Mouse (Mus musculus) cerebellum, postnatal 4 days (tissue): ENCODE data around the gene Trpm3.

Source experiments
- DNase-seq, 2 experiments: peaks; one replicate each; pipeline ENCODE4 v3.0.0; 2022; ENCODE audit warnings: low spot score in 2 of 2, mixed read lengths in 1 of 2

Gene Trpm3

GRCm38 (mm10) chr19:22473030-22473712 is 334.3 kb downstream of the Trpm3 start:
- DNase-seq: no peak

- DNase-seq: no peak
Measured at GRCm38 (mm10) chr19:22478295-22478989, 339.6 kb downstream of the Trpm3 start.

GRCm38 (mm10) chr19:22503469-22503868 is 364.6 kb downstream of the Trpm3 start:
- no peak for DNase-seq

GRCm38 (mm10) chr19:22518508-22518907 is 379.7 kb downstream of the Trpm3 start:
- no peak for DNase-seq

- DNase-seq: no peak
Measured at GRCm38 (mm10) chr19:22527944-22528343, 389.1 kb downstream of the Trpm3 start.

GRCm38 (mm10) chr19:22542990-22543709 is 404.3 kb downstream of the Trpm3 start:
- no peak for DNase-seq

- DNase-seq: peak; percentile 30 to 63
Measured at GRCm38 (mm10) chr19:22552179-22552578, 413.3 kb downstream of the Trpm3 start.

GRCm38 (mm10) chr19:22554421-22554941 is 415.6 kb downstream of the Trpm3 start:
- DNase-seq: peak in 1 of 2 experiments; percentile 30

GRCm38 (mm10) chr19:22572396-22572795 is 433.6 kb downstream of the Trpm3 start:
- no peak for DNase-seq

GRCm38 (mm10) chr19:22572849-22573248 is 434.0 kb downstream of the Trpm3 start:
- DNase-seq: no peak

- no peak for DNase-seq
Measured at GRCm38 (mm10) chr19:22582120-22582745, 443.4 kb downstream of the Trpm3 start.

- DNase-seq: no peak
Measured at GRCm38 (mm10) chr19:22594492-22594891, 455.6 kb downstream of the Trpm3 start.

- no peak for DNase-seq
Measured at GRCm38 (mm10) chr19:22595246-22595645, 456.4 kb downstream of the Trpm3 start.

- DNase-seq: no peak
Measured at GRCm38 (mm10) chr19:22596715-22597114, 457.9 kb downstream of the Trpm3 start.

GRCm38 (mm10) chr19:22604322-22604721 is 465.5 kb downstream of the Trpm3 start:
- no peak for DNase-seq

- DNase-seq: no peak
Measured at GRCm38 (mm10) chr19:22607985-22608684, 469.3 kb downstream of the Trpm3 start.

- no peak for DNase-seq
Measured at GRCm38 (mm10) chr19:22611621-22612020, 472.8 kb downstream of the Trpm3 start.

- no peak for DNase-seq
Measured at GRCm38 (mm10) chr19:22615367-22615766, 476.5 kb downstream of the Trpm3 start.

GRCm38 (mm10) chr19:22624801-22625513 is 486.1 kb downstream of the Trpm3 start:
- DNase-seq: no peak

- no peak for DNase-seq
Measured at GRCm38 (mm10) chr19:22628878-22629277, 490.0 kb downstream of the Trpm3 start.

GRCm38 (mm10) chr19:22631316-22631715 is 492.5 kb downstream of the Trpm3 start:
- peak in 1 of 2 experiments; percentile 2 for DNase-seq
